Mouse (Mus musculus) midbrain, embryonic 10.5 days (tissue): Measurements from ENCODE around the gene Shkbp1. TPM values are rescaled to one million over a fixed set of nuclear protein-coding genes. Genes with fewer than 3 reads are reported as not detected.

Experiments
- DNase-seq: peaks from one replicate; pipeline ENCODE4 v3.0.0-alpha.2; 2017; ENCODE audit warnings: low spot score
- H3K27ac ChIP-seq: fragments of 300-500 bp; sonication (generic); replicated peaks from 2 replicates; pipeline ENCODE4 v1.5.1; 2016; ENCODE audit warnings: mild to moderate bottlenecking
- H3K27me3 ChIP-seq: fragments of 300-500 bp; sonication (generic); 2 replicates; pipeline ENCODE4 v1.6.1; 2016; ENCODE audit warnings: low read depth, mild to moderate bottlenecking; ENCODE audit not compliant: poor library complexity, severe bottlenecking
- H3K36me3 ChIP-seq: fragments of 300-500 bp; sonication (generic); 2 replicates; pipeline ENCODE4 v1.6.1; 2016; ENCODE audit warnings: mild to moderate bottlenecking, moderate library complexity
- H3K4me1 ChIP-seq: fragments of 300-500 bp; sonication (generic); 2 replicates; pipeline ENCODE4 v1.6.1; 2016
- H3K4me3 ChIP-seq: fragments of 300-500 bp; sonication (generic); 2 replicates; pipeline ENCODE4 v1.5.1; 2016; ENCODE audit warnings: mild to moderate bottlenecking, moderate library complexity
- H3K9me3 ChIP-seq: fragments of 300-500 bp; sonication (generic); replicated peaks from 2 replicates; pipeline ENCODE4 v1.6.1; 2016; ENCODE audit warnings: mild to moderate bottlenecking
- WGBS: fragments of 180-500 bp; shearing (Covaris S2); methylation state at CpG from one replicate; pipeline ENCODE4 v1.1.7; 2016; 5-methylcytosine and 5-hydroxymethylcytosine counted together
- polyA plus RNA-seq: library from polyadenylated mRNA; unstranded; fragments of >200 nt; fragmentation: Nextera tagmentation; extraction: Ambion mirVana; gene quantifications from 2 replicates; pipeline ENCODE4 v1.2.1, GENCODE M21; 2016

Gene Shkbp1
- polyA plus RNA-seq, 1 experiment from 2014 or later, result 71.7 TPM

- peak overlapping the region; percentile 55; the same call in 1 of the 2 replicates for H3K27ac ChIP-seq
- no peak for DNase-seq
- H3K36me3 ChIP-seq, result no peaks in the 10 kb centered on the region
- H3K4me3 ChIP-seq, result peak overlapping the region; percentile 62; the same call in 1 of the 2 replicates
- peaks cover 41% of the 10 kb centered on the region for H3K4me1 ChIP-seq
- H3K9me3 ChIP-seq, result no peaks in the 10 kb centered on the region
- 59% methylated on average over 6 of the region's 6 CpGs for WGBS
- peaks cover 78% of the 10 kb centered on the region for H3K27me3 ChIP-seq
Observed at GRCm38 (mm10) chr7:27360749-27361148, 4.9 kb upstream of the Shkbp1 start.

GRCm38 (mm10) chr7:27359706-27360358, 4.0 kb upstream of the Shkbp1 start:
- no peak for DNase-seq
- 90% methylated on average over 9 of the region's 9 CpGs for WGBS
- Histone ChIP-seq H3K27ac (no peak overlapping the region), H3K27me3 (peaks cover 69% of the 10 kb centered on the region), H3K9me3 (no peaks in the 10 kb centered on the region), H3K36me3 (no peaks in the 10 kb centered on the region), H3K4me3 (no peak overlapping the region), H3K4me1 (peaks cover 47% of the 10 kb centered on the region)

- no peaks in the 10 kb centered on the region for H3K9me3 ChIP-seq
- no peaks in the 10 kb centered on the region for H3K36me3 ChIP-seq
- no peak overlapping the region for H3K4me3 ChIP-seq
- 68% methylated on average over 2 of the region's 2 CpGs for WGBS
- peaks cover 47% of the 10 kb centered on the region for H3K4me1 ChIP-seq
- DNase-seq, result no peak
- no peak overlapping the region for H3K27ac ChIP-seq
- peaks cover 69% of the 10 kb centered on the region for H3K27me3 ChIP-seq
Observed at GRCm38 (mm10) chr7:27359162-27359561, 3.3 kb upstream of the Shkbp1 start.

- H3K36me3 ChIP-seq, result peaks cover 9% of the 10 kb centered on the region
Observed at GRCm38 (mm10) chr7:27357595-27357978, 1.8 kb upstream of the Shkbp1 start.

GRCm38 (mm10) chr7:27356861-27357594, 1.2 kb upstream of the Shkbp1 start, which contains the start of gene Gm20479:
Gene Gm20479, minus strand, starts transcription at chr7:27357419.
- no peaks in the 10 kb centered on the region for H3K9me3 ChIP-seq

More at GRCm38 (mm10) chr7:27357595-27357978, 1.8 kb upstream of the Shkbp1 start:
- H3K4me3 ChIP-seq, result peak overlapping the region; percentile 83; the same call in 1 of the 2 replicates
- H3K4me1 ChIP-seq, result peaks cover 44% of the 10 kb centered on the region
- H3K27me3 ChIP-seq, result peaks cover 55% of the 10 kb centered on the region
- H3K9me3 ChIP-seq, result no peaks in the 10 kb centered on the region
- no peak for DNase-seq
- 23% methylated on average over 3 of the region's 3 CpGs for WGBS
- no peak overlapping the region for H3K27ac ChIP-seq

GRCm38 (mm10) chr7:27356248-27356647, 429 bp upstream of the Shkbp1 start:
- Histone ChIP-seq H3K27me3 (peaks cover 45% of the 10 kb centered on the region), H3K4me3 (peak overlapping the region; percentile 83), H3K4me1 (peaks cover 38% of the 10 kb centered on the region), H3K9me3 (no peaks in the 10 kb centered on the region), H3K27ac (peak overlapping the region; percentile 67), H3K36me3 (peaks cover 22% of the 10 kb centered on the region)
- WGBS, result 2% methylated on average over 16 of the region's 16 CpGs
- no peak for DNase-seq

More at GRCm38 (mm10) chr7:27356861-27357594, 1.2 kb upstream of the Shkbp1 start, which contains the start of gene Gm20479:
- H3K36me3 ChIP-seq, result peaks cover 14% of the 10 kb centered on the region
- peak within 1 kb of the TSS; percentile 83 for H3K4me3 ChIP-seq
- DNase-seq, result no peak
- 4% methylated on average over 27 of the region's 27 CpGs for WGBS
- H3K27me3 ChIP-seq, result peaks cover 49% of the 10 kb centered on the region
- H3K27ac ChIP-seq, result peak within 1 kb of the TSS; percentile 67
- H3K4me1 ChIP-seq, result peaks cover 44% of the 10 kb centered on the region

GRCm38 (mm10) chr7:27355261-27355660, 558 bp downstream of the Shkbp1 start:
- Histone ChIP-seq H3K9me3 (no peaks in the 10 kb centered on the region), H3K4me3 (peak overlapping the region; percentile 83), H3K4me1 (peaks cover 32% of the 10 kb centered on the region), H3K27ac (peak overlapping the region; percentile 82), H3K36me3 (peaks cover 30% of the 10 kb centered on the region), H3K27me3 (peaks cover 45% of the 10 kb centered on the region)
- DNase-seq, result no peak
- WGBS, result 8% methylated on average over 14 of the region's 14 CpGs

- DNase-seq, result no peak
- 54% methylated on average over 4 of the region's 4 CpGs for WGBS
Observed at GRCm38 (mm10) chr7:27354783-27355182, 1.0 kb downstream of the Shkbp1 start.

GRCm38 (mm10) chr7:27354144-27354543, 1.7 kb downstream of the Shkbp1 start:
- WGBS, result 30% methylated on average over 6 of the region's 6 CpGs
- Histone ChIP-seq H3K27me3 (peaks cover 37% of the 10 kb centered on the region), H3K27ac (no peak overlapping the region), H3K36me3 (peaks cover 40% of the 10 kb centered on the region), H3K4me3 (peak overlapping the region; percentile 83), H3K4me1 (peaks cover 32% of the 10 kb centered on the region), H3K9me3 (no peaks in the 10 kb centered on the region)
- no peak for DNase-seq

More at GRCm38 (mm10) chr7:27354783-27355182, 1.0 kb downstream of the Shkbp1 start:
- peaks cover 34% of the 10 kb centered on the region for H3K36me3 ChIP-seq
- H3K9me3 ChIP-seq, result no peaks in the 10 kb centered on the region
- H3K4me3 ChIP-seq, result peak overlapping the region; percentile 83
- H3K27ac ChIP-seq, result no peak overlapping the region
- peaks cover 32% of the 10 kb centered on the region for H3K4me1 ChIP-seq
- H3K27me3 ChIP-seq, result peaks cover 43% of the 10 kb centered on the region

- Histone ChIP-seq H3K9me3 (no peaks in the 10 kb centered on the region), H3K4me3 (no peak overlapping the region), H3K27ac (no peak overlapping the region), H3K36me3 (peaks cover 83% of the 10 kb centered on the region), H3K4me1 (peaks cover 10% of the 10 kb centered on the region; the same call in 1 of the 2 replicates), H3K27me3 (peaks cover 3% of the 10 kb centered on the region; the same call in 1 of the 2 replicates)
- no peak for DNase-seq
- 19% methylated on average over 6 of the region's 6 CpGs for WGBS
Observed at GRCm38 (mm10) chr7:27345444-27345843, 10.4 kb downstream of the Shkbp1 start.

GRCm38 (mm10) chr7:27342595-27342994, 13.2 kb downstream of the Shkbp1 start:
- peaks cover 22% of the 10 kb centered on the region for H3K4me1 ChIP-seq
- H3K4me3 ChIP-seq, result no peak overlapping the region
- WGBS, result 31% methylated on average over 4 of the region's 4 CpGs
- no peaks in the 10 kb centered on the region for H3K9me3 ChIP-seq
- no peak for DNase-seq
- H3K27me3 ChIP-seq, result peaks cover 24% of the 10 kb centered on the region
- H3K36me3 ChIP-seq, result peaks cover 55% of the 10 kb centered on the region
- H3K27ac ChIP-seq, result no peak overlapping the region

GRCm38 (mm10) chr7:27339519-27339918, 16.3 kb downstream of the Shkbp1 start:
- 30% methylated on average over 7 of the region's 7 CpGs for WGBS
- no peak overlapping the region for H3K27ac ChIP-seq
- peaks cover 55% of the 10 kb centered on the region for H3K27me3 ChIP-seq
- H3K4me3 ChIP-seq, result peak overlapping the region; percentile 29
- H3K9me3 ChIP-seq, result no peaks in the 10 kb centered on the region
- peaks cover 31% of the 10 kb centered on the region for H3K36me3 ChIP-seq
- no peak for DNase-seq
- H3K4me1 ChIP-seq, result peaks cover 43% of the 10 kb centered on the region

GRCm38 (mm10) chr7:27339114-27339513, 16.7 kb downstream of the Shkbp1 start:
- no peak overlapping the region for H3K27ac ChIP-seq
- H3K27me3 ChIP-seq, result peaks cover 59% of the 10 kb centered on the region
- DNase-seq, result no peak
- WGBS, result 70% methylated on average over 4 of the region's 4 CpGs
- H3K4me3 ChIP-seq, result peak overlapping the region; percentile 29
- H3K36me3 ChIP-seq, result peaks cover 27% of the 10 kb centered on the region
- peaks cover 47% of the 10 kb centered on the region for H3K4me1 ChIP-seq
- no peaks in the 10 kb centered on the region for H3K9me3 ChIP-seq
